Mouse (Mus musculus) CD4-positive naive resting alpha-beta T cell, adult 57 days (primary cell): ENCODE measurements around the gene Esx1. TPM values are rescaled to one million over a fixed set of nuclear protein-coding genes. Genes with fewer than 3 reads are reported as not detected.

Experiments used
- total RNA-seq: library from RNA; stranded (reverse); gene quantifications from one replicate; pipeline ENCODE4 v1.2.4, GENCODE M21; 2023

Esx1 gene
- total RNA-seq: not detected

GRCm38 (mm10) chrX:137121718-137122117, at the start of gene Esx1:
Esx1 (minus strand) TSS chrX:137122083.

Other genes starting within 250 kb of the Esx1 start
- not detected for gene H2bfm, start 194.8 kb downstream of the Esx1 start, total RNA-seq
- gene Tmsb15b2, start 146.6 kb downstream of the Esx1 start, total RNA-seq: 7.5 TPM
- gene Tmsb15l, start 145.2 kb downstream of the Esx1 start, total RNA-seq: 0.98 TPM
- 3.5 TPM for gene Tmsb15b1, start 145.2 kb downstream of the Esx1 start, total RNA-seq
- gene Zcchc18, start 128.9 kb downstream of the Esx1 start, total RNA-seq: 1.7 TPM
- 16.5 TPM for gene Slc25a53, start 83.8 kb downstream of the Esx1 start, total RNA-seq
- gene Fam199x, start 72.5 kb downstream of the Esx1 start, total RNA-seq: 7.3 TPM